Mouse (Mus musculus) C2C12 (cell line): Measurements from ENCODE around the gene Sec62.

Experiments used
- CTCF ChIP-seq: IDR thresholded peaks from one replicate; pipeline ENCODE4 v1.5.1; 2011; ENCODE audit not compliant: control insufficient read depth, insufficient read depth, insufficient read length
- MAX ChIP-seq: IDR thresholded peaks from one replicate; pipeline ENCODE4 v1.6.1; 2011; ENCODE audit warnings: mild to moderate bottlenecking, control low read depth
- USF1 ChIP-seq: IDR thresholded peaks from one replicate; pipeline ENCODE4 v1.6.1; 2011; ENCODE audit warnings: low read depth, mild to moderate bottlenecking, control low read depth, moderate library complexity

- no peak for TF ChIP-seq CTCF
- no peak for TF ChIP-seq MAX
- no peak for TF ChIP-seq USF1
These were observed 9.5 kb downstream of the Sec62 start for GRCm38 (mm10) chr3:30802171-30802570.
